ENCODE assay signal across 25 mouse cellular contexts in genomic region chr16:94412198-94412597, GRCm38 (mm10). TPM values are rescaled to one million over a fixed set of nuclear protein-coding genes. Genes with fewer than 3 reads are reported as not detected.
DNase-seq lines count a peak whose midpoint lies in the region; ATAC-seq and TF ChIP-seq lines count a peak whose summit lies in the region.
"Had no signal": no experiment of that assay in that cellular context is flagged by ENCODE, and none has a peak within 500 bp of the region (broad histone marks: within the 10 kb centered on the region; RNA-seq: fewer than 3 reads in every experiment).

No protein-coding gene starts in this region.

- TF ChIP-seq POLR2A in heart, adult 2 months (IDR thresholded peaks at IDR 0.05; ENCODE audit: insufficient read depth, low read depth, low read length), result no peak

- H3K79me2 ChIP-seq in heart, adult 2 months (replicated peaks; ENCODE audit: control insufficient read depth, insufficient read depth, low read length), result no peaks in the 10 kb centered on the region

- H3K36me3 ChIP-seq in heart, adult 2 months (ENCODE audit: control insufficient read depth, insufficient read depth, low read length), result peaks cover 4% of the 10 kb centered on the region; the same call in 1 of the 2 replicates
- H3K36me3 ChIP-seq in heart, postnatal 0 days (replicated peaks; ENCODE audit: control insufficient read depth, insufficient read depth, low read length), result peaks cover 40% of the 10 kb centered on the region
- H3K36me3 ChIP-seq in neural tube, embryonic 15.5 days, result peaks cover 51% of the 10 kb centered on the region

- intact Hi-C loops in heart, adult 2 months (cut with DNase I), result no loop called here

- H3K9ac ChIP-seq in heart, adult 2 months (ENCODE audit: low read depth, low read length), result no peak overlapping the region
- H3K9ac ChIP-seq in heart, postnatal 0 days (replicated peaks; ENCODE audit: low read depth, low read length), result no peak overlapping the region
- no peak overlapping the region for H3K9ac ChIP-seq in neural tube, embryonic 15.5 days (replicated peaks)
- H3K9ac ChIP-seq: embryonic facial prominence, embryonic 12.5 days; embryonic facial prominence, embryonic 15.5 days; forebrain, postnatal 0 days; hindbrain, embryonic 14.5 days had no signal

- no peak overlapping the region for H3K4me2 ChIP-seq in heart, postnatal 0 days (ENCODE audit: low read depth, low read length)
- no peak overlapping the region for H3K4me2 ChIP-seq in neural tube, embryonic 15.5 days
- H3K4me2 ChIP-seq: embryonic facial prominence, embryonic 12.5 days; embryonic facial prominence, embryonic 15.5 days; heart, embryonic 11.5 days; hindbrain, embryonic 14.5 days had no signal

- peak; percentile 41 for DNase-seq in heart, adult 11 months
- DNase-seq in heart, adult 2 months, result no peak
- no peak for DNase-seq in heart, postnatal 0 days (ENCODE audit: low spot score)
- no peak for DNase-seq in heart, adult 9 months (ENCODE audit: low spot score in 2 of 2)
- DNase-seq in neural tube, embryonic 10.5 days (ENCODE audit: extremely low spot score, low spot score), result no peak
- no peak for DNase-seq in cerebellum, adult 8-10 months
- DNase-seq: adrenal gland, adult 8-10 months; adrenal gland, postnatal 25 days; cerebellum, adult 11-12 months; cerebellum, adult 9-10 months; cerebellum, postnatal 14 days; forebrain, postnatal 0 days; gastrocnemius, adult 2 months; gastrocnemius, postnatal 14 days; heart, adult 18-20 months; heart, postnatal 4 days; kidney, adult 11 months had no signal

- no peaks in the 10 kb centered on the region for H3K9me3 ChIP-seq in heart, postnatal 0 days (replicated peaks; ENCODE audit: control insufficient read depth, low read length)
- H3K9me3 ChIP-seq in neural tube, embryonic 15.5 days (replicated peaks), result no peaks in the 10 kb centered on the region
- H3K9me3 ChIP-seq: embryonic facial prominence, embryonic 12.5 days; embryonic facial prominence, embryonic 15.5 days had no signal

- no peaks in the 10 kb centered on the region for H3K27me3 ChIP-seq in heart, adult 2 months (ENCODE audit: control insufficient read depth, insufficient read depth, low read length)
- H3K27me3 ChIP-seq in heart, postnatal 0 days (ENCODE audit: control insufficient read depth, insufficient read depth, low read length), result no peaks in the 10 kb centered on the region
- no peaks in the 10 kb centered on the region for H3K27me3 ChIP-seq in neural tube, embryonic 15.5 days (replicated peaks)
- H3K27me3 ChIP-seq: embryonic facial prominence, embryonic 12.5 days; embryonic facial prominence, embryonic 15.5 days had no signal

- H3K27ac ChIP-seq in heart, adult 2 months, result no peak overlapping the region
- 0 out of 2 replicates have a peak overlapping the region, but pooled peaks have one; percentile 48 for H3K27ac ChIP-seq in heart, postnatal 0 days (ENCODE audit: low read depth)
- no peak overlapping the region for H3K27ac ChIP-seq in neural tube, embryonic 15.5 days (replicated peaks)
- H3K27ac ChIP-seq: embryonic facial prominence, embryonic 12.5 days; embryonic facial prominence, embryonic 15.5 days; gastrocnemius, adult 2 months; hindbrain, embryonic 14.5 days; hindbrain, postnatal 0 days had no signal

- WGBS in heart, adult 2 months, result 78% methylated on average over 2 of the region's 2 CpGs
- WGBS in heart, postnatal 0 days, result 54% methylated on average over 2 of the region's 2 CpGs
- WGBS in neural tube, embryonic 15.5 days, result 88% methylated on average over 2 of the region's 2 CpGs

- ATAC-seq in heart, postnatal 0 days (ENCODE audit: insufficient read depth, low read depth), result no peak
- ATAC-seq in neural tube, embryonic 15.5 days (ENCODE audit: low FRiP score), result 0 out of 2 replicates have a peak, but pooled peaks have one; percentile 41
- no peak for ATAC-seq in inflammation-experienced regulatory T-cells, adult 6 months
- ATAC-seq: forebrain, embryonic 14.5 days; forebrain, postnatal 0 days had no signal

- H3K4me3 ChIP-seq in heart, adult 2 months, result no peak overlapping the region
- H3K4me3 ChIP-seq in heart, postnatal 0 days (ENCODE audit: low read depth, low read length), result no peak overlapping the region
- no peak overlapping the region for H3K4me3 ChIP-seq in neural tube, embryonic 15.5 days (replicated peaks)
- H3K4me3 ChIP-seq: embryonic facial prominence, embryonic 12.5 days; embryonic facial prominence, embryonic 15.5 days; gastrocnemius, adult 2 months had no signal

- no peak for TF ChIP-seq EP300 in heart, adult 2 months (IDR thresholded peaks at IDR 0.05; ENCODE audit: insufficient read depth, low read depth, low read length)
- no peak for TF ChIP-seq EP300 in heart, postnatal 0 days (IDR thresholded peaks at IDR 0.05; ENCODE audit: low read depth)

- H3K4me1 ChIP-seq in heart, adult 2 months (ENCODE audit: control insufficient read depth, insufficient read depth, low read length), result no peaks in the 10 kb centered on the region
- H3K4me1 ChIP-seq in heart, postnatal 0 days (ENCODE audit: control insufficient read depth, insufficient read depth), result peaks cover 13% of the 10 kb centered on the region; the same call in 1 of the 2 replicates
- H3K4me1 ChIP-seq in neural tube, embryonic 15.5 days, result 0 out of 2 replicates have a peak, but pooled peaks cover 8% of the 10 kb centered on the region
- H3K4me1 ChIP-seq: embryonic facial prominence, embryonic 12.5 days; embryonic facial prominence, embryonic 15.5 days had no signal

- no peak for TF ChIP-seq CTCF in heart, adult 2 months (IDR thresholded peaks at IDR 0.05)
- no peak for TF ChIP-seq CTCF in heart, postnatal 0 days (IDR thresholded peaks at IDR 0.05; ENCODE audit: low read depth)

RNA-seq across cellular contexts. Expression of gene Pigp, which starts 40.6 kb away (rescaled TPM):
- total RNA-seq in heart, adult 2 months (2021), result 100 to 1,000 TPM; 101 to 113 TPM
- 49.4 and 86.4 TPM in 2 replicates for polyA plus RNA-seq in heart, adult 2 months (2012; rRNA removed)
- total RNA-seq in heart, postnatal 0 days (2014; rRNA removed; ENCODE audit: low replicate concordance), result 134 and 146 TPM in 2 replicates
- polyA plus RNA-seq in heart, postnatal 0 days (2015; fragmentation: Nextera tagmentation; extraction: Ambion mirVana), result 229 and 244 TPM in 2 replicates
- 119 and 129 TPM in 2 replicates for polyA plus RNA-seq in neural tube, embryonic 15.5 days (2015; fragmentation: Nextera tagmentation; extraction: Ambion mirVana)
- 10 to 100 TPM; 47.3 to 96.8 (median 94.1) TPM for polyA plus RNA-seq in inflammation-experienced regulatory T-cells, adult 6 months (2017; shearing (Covaris generic))

RNA-seq across cellular contexts. Expression of gene Ttc3, which starts 41.8 kb away (rescaled TPM):
- 10 to 100 TPM; 77.6 to 85.5 TPM for total RNA-seq in heart, adult 2 months (2021)
- polyA plus RNA-seq in heart, adult 2 months (2012; rRNA removed), result 26.0 and 43.2 TPM in 2 replicates
- total RNA-seq in heart, postnatal 0 days (2014; rRNA removed; ENCODE audit: low replicate concordance), result 159 and 178 TPM in 2 replicates
- polyA plus RNA-seq in heart, postnatal 0 days (2015; fragmentation: Nextera tagmentation; extraction: Ambion mirVana), result 121 and 133 TPM in 2 replicates
- polyA plus RNA-seq in neural tube, embryonic 15.5 days (2015; fragmentation: Nextera tagmentation; extraction: Ambion mirVana), result 804 and 915 TPM in 2 replicates
- polyA plus RNA-seq in inflammation-experienced regulatory T-cells, adult 6 months (2017; shearing (Covaris generic)), result 100 to 1,000 TPM in 1 of 3 experiments, 10 to 100 TPM in 2; 30.0 to 103 (median 89.3) TPM
